Mouse (Mus musculus) left cerebral cortex, adult 2 months (tissue): ENCODE data around the gene Il5. TPM values are rescaled to one million over a fixed set of nuclear protein-coding genes. Genes with fewer than 3 reads are reported as not detected.

ENCODE experiments used
- DNase-seq, 2 experiments: peaks; one replicate each; pipeline ENCODE4 v3.0.0; 2021 to 2022; ENCODE audit warnings: low spot score in 2 of 2, mixed read lengths in 1 of 2; ENCODE audit errors: extremely low spot score in 1 of 2
- H3K27ac ChIP-seq: fragments of 200-600 bp; 2 replicates; pipeline ENCODE4 v1.8.1; 2022
- H3K4me3 ChIP-seq: fragments of 200-600 bp; 2 replicates; pipeline ENCODE4 v1.8.1; 2022
- CTCF ChIP-seq: fragments of 200-600 bp; IDR thresholded peaks from 2 replicates; pipeline ENCODE4 v1.8.1; 2022; ENCODE audit warnings: antibody characterized with exemption, mild to moderate bottlenecking, moderate library complexity
- intact Hi-C: fragments of 180-260 bp; cut with DNase I; formaldehyde crosslinking; loops from one replicate; pipeline ENCODE4 v1.15.1; 2025
- total RNA-seq, 2 experiments: library from RNA; stranded (reverse); gene quantifications; 2 replicates each; pipeline ENCODE4 v1.2.3; 2021

Il5 gene
- total RNA-seq, 2 experiments from 2014 or later, result not detected

GRCm38 (mm10) chr11:53762827-53763495 lies 42.4 kb downstream of the Il5 start:
- intact Hi-C loops, result no loop called here
- H3K27ac ChIP-seq, result peak overlapping the region; percentile 86
- peak; percentile 33 to 37 for DNase-seq

DNA sequence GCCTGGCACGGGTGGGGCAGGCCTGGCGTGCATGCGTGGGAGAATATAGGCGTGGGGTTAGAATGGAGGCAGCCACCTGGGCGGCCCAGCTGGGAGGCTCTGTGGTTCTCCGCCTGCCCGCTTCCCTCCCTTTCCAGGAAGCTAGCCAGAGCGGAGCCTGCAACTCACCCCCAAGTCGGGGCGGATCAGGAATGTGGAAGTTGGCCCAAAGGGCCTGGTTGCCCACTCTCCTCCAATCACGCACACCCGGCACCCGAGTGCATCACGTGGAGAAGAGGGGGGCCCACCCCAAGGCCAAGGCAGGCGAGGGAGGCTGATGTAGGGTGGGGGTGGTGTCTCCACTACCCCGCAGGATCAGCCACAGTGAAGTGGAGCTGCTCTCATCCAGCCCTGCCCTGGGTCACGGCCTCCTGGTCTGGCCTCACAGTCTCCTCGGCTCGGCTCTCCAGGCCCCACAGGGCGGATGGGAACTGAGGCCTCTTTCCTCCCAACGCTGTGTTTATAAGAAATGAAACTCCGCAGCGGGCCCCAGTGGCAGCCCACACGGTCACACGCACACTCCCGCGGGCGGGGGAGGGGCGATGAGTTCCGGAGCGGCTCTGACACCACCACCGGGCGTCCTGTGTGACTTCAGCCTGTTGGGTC lies 43.0 kb downstream of the Il5 start:
- Histone ChIP-seq H3K27ac (peak overlapping the region; percentile 86), H3K4me3 (peak overlapping the region; percentile 49)
- intact Hi-C loops, result no loop called here
- DNase-seq, result peak; percentile 66 to 77
- TF ChIP-seq CTCF, result peak; percentile 41

More at GRCm38 (mm10) chr11:53762827-53763495, 42.4 kb downstream of the Il5 start:
- peak overlapping the region; percentile 49 for H3K4me3 ChIP-seq
- no peak for TF ChIP-seq CTCF

- intact Hi-C loops, result no loop called here
- Histone ChIP-seq H3K27ac (peak overlapping the region; percentile 86), H3K4me3 (no peak overlapping the region)
- no peak for DNase-seq
- no peak for TF ChIP-seq CTCF
Measured at GRCm38 (mm10) chr11:53764581-53764980, 44.0 kb downstream of the Il5 start.

DNA sequence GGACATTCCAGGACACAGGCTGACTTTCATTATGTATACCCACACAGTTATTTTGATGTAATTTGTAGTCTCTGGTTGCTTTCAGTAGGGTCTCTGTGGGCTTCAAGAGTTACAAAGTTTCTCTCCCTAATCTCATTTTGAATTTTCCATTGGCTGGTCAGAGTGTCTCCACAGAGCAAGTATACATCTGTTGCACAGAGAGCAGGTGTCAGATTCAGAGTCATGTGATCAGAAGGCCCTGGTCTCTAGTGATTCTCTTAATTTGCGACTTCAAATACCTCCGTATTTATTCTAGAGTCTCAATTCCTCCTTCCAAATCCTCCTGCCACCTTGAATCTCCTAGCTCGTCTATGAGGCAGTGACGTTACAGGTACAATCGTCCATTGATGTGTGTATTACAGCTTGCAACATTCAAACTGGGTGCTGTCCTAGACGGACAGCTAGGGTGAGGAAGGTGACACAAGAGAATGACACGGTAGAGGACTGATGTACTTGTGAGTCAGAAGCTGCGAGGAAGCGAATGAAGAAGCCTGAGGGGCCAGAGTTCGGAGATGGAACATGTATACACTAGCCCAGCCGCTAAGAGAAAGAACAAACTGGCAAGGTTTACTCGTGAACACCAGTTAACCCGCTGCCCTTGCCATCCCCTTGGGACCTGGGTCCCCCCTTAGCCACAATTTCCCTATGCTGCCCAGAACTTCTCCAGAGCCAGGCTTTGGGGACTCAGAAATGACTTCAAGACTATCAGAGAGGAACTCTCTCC lies 48.0 kb downstream of the Il5 start:
- H3K27ac ChIP-seq, result no peak overlapping the region

GRCm38 (mm10) chr11:53769185-53769576 lies 48.6 kb downstream of the Il5 start:
- intact Hi-C loops, result no loop called here
- no peak for TF ChIP-seq CTCF
- Histone ChIP-seq H3K4me3 (peak overlapping the region; percentile 63; the same call in 1 of the 2 replicates), H3K27ac (peak overlapping the region; percentile 42)
- no peak for DNase-seq

More for the DNA sequence above, 48.0 kb downstream of the Il5 start:
- no peak for DNase-seq
- intact Hi-C loops, result no loop called here
- TF ChIP-seq CTCF, result no peak
- H3K4me3 ChIP-seq, result no peak overlapping the region

DNA sequence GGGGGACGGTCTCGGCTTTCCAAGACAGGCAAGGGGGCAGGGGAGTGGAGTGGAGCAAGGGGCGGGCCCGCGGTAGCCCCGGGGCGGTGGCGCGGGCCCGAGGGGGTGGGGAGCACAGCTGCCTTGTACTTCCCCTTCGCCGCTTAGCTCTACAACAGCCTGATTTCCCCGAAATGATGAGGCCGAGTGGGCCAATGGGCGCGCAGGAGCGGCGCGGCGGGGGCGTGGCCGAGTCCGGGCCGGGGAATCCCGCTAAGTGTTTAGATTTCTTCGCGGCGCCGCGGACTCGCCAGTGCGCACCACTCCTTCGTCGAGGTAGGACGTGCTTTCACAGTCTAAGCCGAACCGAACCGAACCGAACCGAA lies 49.1 kb downstream of the Il5 start, which contains the start of gene Irf1:
Gene Irf1 (plus strand): TSS at position 255 of the 365 bp plus-strand sequence.
- H3K4me3 ChIP-seq, result peak within 1 kb of the TSS; percentile 63
- peak; percentile 85 for DNase-seq
- intact Hi-C loops, result no loop called here
- no peak for TF ChIP-seq CTCF
- peak within 1 kb of the TSS; percentile 81 for H3K27ac ChIP-seq

- Histone ChIP-seq H3K27ac (peak overlapping the region; percentile 81), H3K4me3 (peak overlapping the region; percentile 63)
- peak; percentile 62 to 68 for DNase-seq
- intact Hi-C loops, result no loop called here
- TF ChIP-seq CTCF, result no peak; the same call in none of the 2 replicates
Measured at GRCm38 (mm10) chr11:53770125-53770791, 49.7 kb downstream of the Il5 start.

DNA sequence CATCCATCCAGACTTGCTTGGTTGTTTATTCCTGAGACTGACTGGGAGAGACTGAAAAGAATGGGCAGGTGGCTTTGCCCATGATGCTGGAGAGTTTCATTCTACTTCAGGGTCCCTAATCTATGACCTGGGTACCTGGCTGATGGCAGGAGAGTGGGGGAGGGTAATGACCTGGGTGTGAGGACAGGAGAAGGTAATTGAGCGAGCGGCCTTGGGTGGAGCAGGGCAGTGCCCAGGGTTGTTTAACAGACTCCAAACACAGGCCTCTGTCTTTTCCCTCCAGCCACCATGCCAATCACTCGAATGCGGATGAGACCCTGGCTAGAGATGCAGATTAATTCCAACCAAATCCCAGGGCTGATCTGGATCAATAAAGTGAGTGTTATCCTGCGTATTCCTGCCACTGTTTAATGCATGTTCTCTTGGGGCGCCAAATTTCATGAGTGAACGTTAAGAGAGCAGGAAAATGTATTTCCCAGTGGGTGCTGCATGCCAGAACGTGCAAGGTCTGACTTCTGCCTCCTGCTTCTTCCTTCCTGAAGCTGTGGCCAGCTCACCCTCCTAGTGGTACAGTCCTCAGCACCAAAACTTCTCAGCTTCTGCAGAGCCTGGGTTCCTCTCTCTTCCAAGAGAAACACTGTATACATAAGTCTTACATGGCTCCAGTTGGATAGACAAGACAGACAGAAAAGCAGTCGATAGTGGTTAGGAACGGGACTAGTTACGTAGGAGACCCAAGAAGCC lies 50.6 kb downstream of the Il5 start:
- H3K4me3 ChIP-seq, result peak overlapping the region; percentile 63

DNA sequence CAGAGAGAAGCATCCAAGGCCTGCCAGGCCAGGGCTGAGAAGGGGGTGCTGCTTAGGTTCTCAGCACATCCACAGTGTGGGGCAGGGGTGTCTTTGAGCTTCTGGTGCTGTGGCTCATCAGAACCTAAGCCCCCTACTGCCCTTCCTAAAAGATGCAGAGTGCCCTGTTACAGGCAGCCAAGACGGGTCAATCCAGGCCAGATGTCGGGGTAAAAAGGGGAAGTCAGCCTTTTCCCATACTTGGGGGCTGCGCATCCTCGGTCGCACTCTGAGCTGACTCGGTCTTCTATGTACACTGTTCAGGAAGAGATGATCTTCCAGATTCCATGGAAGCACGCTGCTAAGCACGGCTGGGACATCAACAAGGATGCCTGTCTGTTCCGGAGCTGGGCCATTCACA lies 51.9 kb downstream of the Il5 start:
- intact Hi-C loops, result no loop called here
- no peak for DNase-seq
- no peak for TF ChIP-seq CTCF
- Histone ChIP-seq H3K27ac (no peak overlapping the region), H3K4me3 (no peak overlapping the region)

More for the DNA sequence above, 50.6 kb downstream of the Il5 start:
- intact Hi-C loops, result no loop called here
- no peak overlapping the region for H3K27ac ChIP-seq
- no peak for TF ChIP-seq CTCF
- DNase-seq, result no peak

- TF ChIP-seq CTCF, result no peak
- H3K4me3 ChIP-seq, result no peak within 1 kb of the TSS
- H3K27ac ChIP-seq, result no peak within 1 kb of the TSS
- intact Hi-C loops, result no loop called here
- no peak for DNase-seq
Measured at GRCm38 (mm10) chr11:53773087-53773486, 52.5 kb downstream of the Il5 start, which contains the start of gene Gm17334. Gene Gm17334 (minus strand): TSS chr11:53773187.
